Comparison of ENCODE assay signal across 25 mouse cellular contexts in the genomic region with DNA sequence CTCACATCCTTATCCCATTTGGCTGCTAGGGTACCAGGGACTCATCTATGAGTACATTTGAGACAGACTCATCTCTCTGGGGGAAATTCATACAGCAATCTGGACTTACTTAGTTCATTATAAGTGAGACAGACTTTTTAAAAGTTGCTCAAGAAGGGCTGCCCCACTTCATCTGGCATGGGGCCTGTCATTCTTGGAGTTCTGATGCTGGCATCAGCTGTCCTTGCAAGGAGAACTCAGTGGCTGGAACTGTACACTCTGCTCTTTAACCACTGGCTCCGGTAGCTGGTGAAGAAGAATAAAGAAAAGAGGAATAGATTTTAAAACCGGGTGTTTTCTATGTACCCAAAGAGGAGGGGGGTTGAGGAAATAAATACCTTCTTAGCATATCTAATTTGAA. TPM values are rescaled to one million over a fixed set of nuclear protein-coding genes. Genes with fewer than 3 reads are reported as not detected.
DNase-seq lines count a peak whose midpoint lies in the region; ATAC-seq and TF ChIP-seq lines count a peak whose summit lies in the region.
"Had no signal": no experiment of that assay in that cellular context is flagged by ENCODE, and none has a peak within 500 bp of the region (broad histone marks: within the 10 kb centered on the region; RNA-seq: fewer than 3 reads in every experiment).

No protein-coding gene starts in this region.

- no peak overlapping the region for H3K27ac ChIP-seq in heart, adult 2 months
- 0 out of 2 replicates have a peak overlapping the region, but pooled peaks have one; percentile 4 for H3K27ac ChIP-seq in limb, embryonic 15.5 days
- no peak overlapping the region for H3K27ac ChIP-seq in limb, embryonic 10.5 days
- H3K27ac ChIP-seq: forebrain, embryonic 10.5 days; hindbrain, embryonic 12.5 days; limb, embryonic 12.5 days; liver, embryonic 12.5 days; midbrain, embryonic 10.5 days; neural tube, embryonic 13.5 days had no signal

- no peaks in the 10 kb centered on the region for H3K27me3 ChIP-seq in heart, adult 2 months (ENCODE audit: control insufficient read depth, insufficient read depth, low read length)
- no peaks in the 10 kb centered on the region for H3K27me3 ChIP-seq in limb, embryonic 15.5 days
- H3K27me3 ChIP-seq in limb, embryonic 10.5 days (ENCODE audit: low read depth, poor library complexity, severe bottlenecking): no peaks in the 10 kb centered on the region
- H3K27me3 ChIP-seq: hindbrain, embryonic 12.5 days; limb, embryonic 12.5 days; liver, embryonic 12.5 days; neural tube, embryonic 13.5 days had no signal

- intact Hi-C loops in heart, adult 2 months (cut with DNase I): loop anchor here (2.0 kb wide), 1 partner anchor 36 kb away; a partner anchor contains a TSS

- no peak overlapping the region for H3K4me3 ChIP-seq in heart, adult 2 months
- H3K4me3 ChIP-seq in limb, embryonic 15.5 days: no peak overlapping the region
- no peak overlapping the region for H3K4me3 ChIP-seq in limb, embryonic 10.5 days
- H3K4me3 ChIP-seq: forebrain, embryonic 10.5 days; hindbrain, embryonic 12.5 days; limb, embryonic 12.5 days; liver, embryonic 12.5 days; midbrain, embryonic 10.5 days; myocyte; neural tube, embryonic 13.5 days had no signal

- peak; percentile 87 for DNase-seq in heart, adult 11 months
- no peak for DNase-seq in heart, adult 2 months
- DNase-seq in limb, embryonic 10.5 days (ENCODE audit: low spot score): no peak
- peak; percentile 69 for DNase-seq in adipocyte (ENCODE audit: low spot score)
- peak; percentile 47 for DNase-seq in gastrocnemius, postnatal 25 days
- no peak for DNase-seq in thymus, postnatal 36 days
- DNase-seq: adrenal gland, postnatal 14 days; cerebellum, adult 2 months; cerebellum, postnatal 25 days; forebrain, postnatal 0 days; kidney, postnatal 25 days; retina, postnatal 1 day; thymus, postnatal 25 days had no signal

- peaks cover 2% of the 10 kb centered on the region; the same call in 1 of the 2 replicates for H3K4me1 ChIP-seq in heart, adult 2 months (ENCODE audit: control insufficient read depth, insufficient read depth, low read length)
- peaks cover 26% of the 10 kb centered on the region for H3K4me1 ChIP-seq in limb, embryonic 15.5 days
- H3K4me1 ChIP-seq in limb, embryonic 10.5 days: peaks cover 19% of the 10 kb centered on the region
- H3K4me1 ChIP-seq: liver, embryonic 12.5 days had no signal

- H3K79me2 ChIP-seq in heart, adult 2 months (replicated peaks; ENCODE audit: control insufficient read depth, insufficient read depth, low read length): no peaks in the 10 kb centered on the region

- H3K4me2 ChIP-seq in limb, embryonic 15.5 days: no peak overlapping the region
- H3K4me2 ChIP-seq: hindbrain, embryonic 12.5 days; limb, embryonic 12.5 days; liver, embryonic 12.5 days; neural tube, embryonic 13.5 days had no signal

- no peak for TF ChIP-seq POLR2A in heart, adult 2 months (IDR thresholded peaks at IDR 0.05; ENCODE audit: insufficient read depth, low read depth, low read length)

- H3K36me3 ChIP-seq in heart, adult 2 months (ENCODE audit: control insufficient read depth, insufficient read depth, low read length): no peaks in the 10 kb centered on the region
- H3K36me3 ChIP-seq in limb, embryonic 15.5 days: no peaks in the 10 kb centered on the region
- H3K36me3 ChIP-seq in limb, embryonic 10.5 days: no peaks in the 10 kb centered on the region
- H3K36me3 ChIP-seq: forebrain, embryonic 10.5 days; hindbrain, embryonic 12.5 days; limb, embryonic 12.5 days; liver, embryonic 12.5 days; midbrain, embryonic 10.5 days; neural tube, embryonic 13.5 days had no signal

- ATAC-seq in limb, embryonic 15.5 days (ENCODE audit: insufficient number of reproducible peaks, low FRiP score, low TSS enrichment, low read depth): no peak
- ATAC-seq: activated CD4-positive, CD25-positive, alpha-beta regulatory T cell, adult 4 months; forebrain, postnatal 0 days; intestine, postnatal 0 days; liver, embryonic 12.5 days; midbrain, embryonic 16.5 days had no signal

- no peak overlapping the region for H3K9ac ChIP-seq in heart, adult 2 months (ENCODE audit: low read depth, low read length)
- H3K9ac ChIP-seq in limb, embryonic 15.5 days: no peak overlapping the region
- H3K9ac ChIP-seq: forebrain, postnatal 0 days; hindbrain, embryonic 12.5 days; limb, embryonic 12.5 days; liver, embryonic 12.5 days; neural tube, embryonic 13.5 days had no signal

- 58% methylated on average over 2 of the region's 2 CpGs for WGBS in heart, adult 2 months
- 66% methylated on average over 2 of the region's 2 CpGs for WGBS in limb, embryonic 15.5 days
- WGBS in limb, embryonic 10.5 days: 86% methylated on average over 2 of the region's 2 CpGs

- no peak for TF ChIP-seq EP300 in heart, adult 2 months (IDR thresholded peaks at IDR 0.05; ENCODE audit: insufficient read depth, low read depth, low read length)

- no peaks in the 10 kb centered on the region for H3K9me3 ChIP-seq in limb, embryonic 15.5 days
- no peaks in the 10 kb centered on the region for H3K9me3 ChIP-seq in limb, embryonic 10.5 days (replicated peaks)
- H3K9me3 ChIP-seq: forebrain, embryonic 10.5 days; hindbrain, embryonic 12.5 days; limb, embryonic 12.5 days; liver, embryonic 12.5 days; midbrain, embryonic 10.5 days; neural tube, embryonic 13.5 days had no signal

- no peak for TF ChIP-seq CTCF in heart, adult 2 months (IDR thresholded peaks at IDR 0.05)

RNA-seq across cellular contexts. Expression of a gene that starts 36.1 kb away (rescaled TPM):
- 1 to 10 TPM; 3.3 to 3.9 TPM for total RNA-seq in heart, adult 2 months (2021)
- 4.4 and 5.1 TPM in 2 replicates for polyA plus RNA-seq in heart, adult 2 months (2012; rRNA removed)
- polyA plus RNA-seq in limb, embryonic 15.5 days (2015; fragmentation: Nextera tagmentation; extraction: Ambion mirVana): 61.0 and 71.2 TPM in 2 replicates
- polyA plus RNA-seq in limb, embryonic 10.5 days (2016; fragmentation: Nextera tagmentation; extraction: Ambion mirVana): 86.9 and 97.3 TPM in 2 replicates
- 1 to 10 TPM; 3.6 to 3.8 TPM for total RNA-seq in gastrocnemius, postnatal 25 days (2021)
- total RNA-seq: MEL had no signal
- polyA plus RNA-seq: activated CD4-positive, CD25-positive, alpha-beta regulatory T cell, adult 4 months had no signal

Comparison
In these comparisons a context has a peak if more than half of its experiments do, and no peak if none do; other contexts are left out.
1. DNase-seq: peak in heart, adult 11 months (single experiment), adipocyte (single experiment) and gastrocnemius, postnatal 25 days (single experiment); none in heart, adult 2 months (0 of 2), limb, embryonic 10.5 days (single experiment) and thymus, postnatal 36 days (0 of 2).
2. RNA of a gene that starts 36.1 kb away (polyA plus RNA-seq): 86.9 to 97.3 TPM in limb, embryonic 10.5 days and 61.0 to 71.2 TPM in limb, embryonic 15.5 days; 4.4 to 5.1 TPM in heart, adult 2 months; every median in the first group is over 10 times any median in the second.